Mouse (Mus musculus) G1E-ER4 (cell line): ENCODE measurements around the gene Gm5128. TPM values are rescaled to one million over a fixed set of nuclear protein-coding genes. Genes with fewer than 3 reads are reported as not detected.
"Not testable (repeated sequence)": the region's sequence is repeated elsewhere in the genome, so short reads cannot be mapped to it uniquely, and the experiment has no call there.

ENCODE experiments used
- GATA1 ChIP-seq: IDR thresholded peaks from one replicate; pipeline ENCODE4 v1.8.0; 2012; ENCODE audit warnings: low read length, inconsistent platforms
- polyA plus RNA-seq: library from polyadenylated mRNA; stranded (reverse); fragments of >175 nt; gene quantifications from 2 replicates; pipeline ENCODE4 v1.2.3, GENCODE M21; 2012

Gene Gm5128
- not detected in 2 replicates for polyA plus RNA-seq

GRCm38 (mm10) chrX:135372984-135373383 is at the start of gene Gm5128:
Gene Gm5128, plus strand, starts transcription at chrX:135373284.
- not testable (repeated sequence) for TF ChIP-seq GATA1

Other genes starting within 250 kb of the Gm5128 start
- not detected in 2 replicates for gene Gm15023, start 195.7 kb upstream of the Gm5128 start, polyA plus RNA-seq
- not detected in 2 replicates for gene Tceal6, start 162.6 kb upstream of the Gm5128 start, polyA plus RNA-seq
- not detected in 2 replicates for gene Pramel3, start 71.0 kb upstream of the Gm5128 start, polyA plus RNA-seq
- not detected in 2 replicates for gene Gm7903, start 60.6 kb downstream of the Gm5128 start, polyA plus RNA-seq
- gene AV320801, start 121.3 kb downstream of the Gm5128 start, polyA plus RNA-seq: not detected in 2 replicates
- not detected in 2 replicates for gene Nxf7, start 225.5 kb downstream of the Gm5128 start, polyA plus RNA-seq